Mouse (Mus musculus): Measurements from ENCODE around the gene Shmt2. TPM values are rescaled to one million over a fixed set of nuclear protein-coding genes. Genes with fewer than 3 reads are reported as not detected.

The Shmt2 gene
- 10 to 100 TPM; 39.7 to 39.9 TPM for total RNA-seq (2021)

DNA sequence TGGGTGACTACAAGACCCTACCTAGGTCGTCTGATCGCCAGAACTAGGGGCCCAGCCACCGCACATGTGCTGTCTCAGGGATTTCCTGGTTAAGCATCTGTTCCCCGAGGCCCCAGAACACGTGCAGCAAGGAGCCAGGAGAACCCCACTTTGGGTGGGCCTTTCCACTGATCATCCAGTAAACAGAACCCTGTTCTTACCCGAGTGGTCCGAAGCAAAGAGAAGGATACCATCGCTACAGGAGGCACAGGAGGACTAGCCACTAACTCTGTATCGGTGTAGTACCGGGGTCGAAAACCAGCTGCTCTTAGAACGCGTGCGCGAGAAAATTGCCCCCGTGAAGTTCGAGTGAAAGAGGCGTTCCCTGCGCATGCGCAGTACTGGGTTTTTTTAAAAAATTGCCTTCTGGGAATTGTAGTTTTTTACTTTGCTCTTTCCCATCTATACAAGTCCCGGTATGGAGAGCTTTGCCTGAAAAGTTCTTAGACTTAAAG, at the start of gene Shmt2:
Gene Shmt2, minus strand, starts transcription at position 357 of the 494 bp plus-strand sequence.
- DNase-seq: peak; percentile 91
- intact Hi-C loops (cut with DNase I): no loop called here

DNA sequence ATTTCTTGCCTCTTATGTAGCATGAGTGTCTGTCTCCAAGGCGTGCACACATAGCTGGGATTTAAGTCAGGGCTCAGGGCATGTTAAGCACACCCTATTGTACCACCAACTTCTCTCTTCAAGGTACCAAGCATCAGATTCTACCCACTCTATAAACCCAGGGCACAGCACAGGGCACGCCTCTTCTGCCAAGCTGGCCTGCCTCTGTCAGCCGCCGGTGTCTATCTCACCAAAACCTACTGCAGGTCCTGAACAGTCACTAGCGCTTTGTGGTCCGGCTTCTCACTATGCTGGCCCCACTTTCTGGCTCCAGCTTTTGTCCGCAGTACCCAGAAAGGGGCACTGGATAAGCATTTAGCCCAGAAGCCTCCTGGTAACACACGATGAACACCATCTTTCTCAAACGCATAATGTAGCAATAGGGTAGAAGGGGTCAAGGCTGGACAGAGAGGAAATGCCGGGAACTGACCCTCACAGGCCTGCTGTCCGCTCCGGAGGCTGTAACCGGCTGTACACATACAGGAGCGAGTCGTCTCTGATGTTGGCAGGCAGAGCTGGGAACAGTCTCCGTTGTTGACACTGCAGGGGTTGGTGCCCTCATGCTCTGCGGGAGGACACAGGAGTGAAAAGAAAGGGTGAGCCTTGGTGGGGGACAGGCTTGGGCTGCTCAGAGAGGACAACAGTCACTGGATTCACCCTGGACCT, 48.8 kb upstream of the Shmt2 start:
- intact Hi-C loops (cut with DNase I): no loop called here
- no peak for DNase-seq

DNA sequence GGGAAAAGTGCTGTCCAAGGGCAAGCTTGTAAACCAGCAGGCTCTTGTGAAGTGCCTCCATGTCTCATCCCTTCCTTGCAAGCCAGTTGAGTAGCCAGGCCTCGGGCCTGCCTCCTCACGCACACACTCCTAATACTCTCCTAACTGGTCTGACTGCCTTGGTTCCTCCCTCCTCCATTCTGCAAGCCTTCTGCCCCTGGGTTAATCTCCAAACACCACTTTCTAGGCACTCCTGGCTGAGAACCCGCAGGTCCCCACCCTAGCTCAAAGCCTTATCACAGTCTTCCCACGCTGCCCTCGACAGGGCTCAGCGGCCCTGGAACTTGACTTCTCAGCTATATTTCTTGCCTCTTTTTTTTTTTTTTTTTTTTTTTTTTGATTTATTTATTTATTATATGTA, 48.1 kb upstream of the Shmt2 start:
- intact Hi-C loops (cut with DNase I): no loop called here
- DNase-seq: no peak

DNA sequence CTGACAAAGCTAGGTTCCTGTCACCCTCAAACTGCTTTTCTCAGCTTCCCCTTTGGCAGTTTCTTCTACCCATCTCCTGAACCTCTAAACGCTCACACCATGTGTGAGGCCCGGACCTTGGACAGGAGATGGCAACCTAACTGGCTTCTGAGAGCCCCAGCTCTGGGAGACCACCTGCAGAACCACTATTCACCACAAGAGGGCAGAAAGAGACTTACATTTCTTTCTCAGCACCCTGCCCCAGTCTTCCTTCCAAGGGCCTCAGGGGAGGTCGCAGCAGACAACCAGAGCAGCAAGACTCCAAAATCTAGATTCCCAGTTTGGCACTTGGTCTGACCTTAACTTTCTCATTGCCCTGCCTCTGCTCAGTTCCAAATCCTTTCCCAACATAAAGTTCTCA, 47.2 kb upstream of the Shmt2 start:
- peak; percentile 85 for DNase-seq
- intact Hi-C loops (cut with DNase I): no loop called here

DNA sequence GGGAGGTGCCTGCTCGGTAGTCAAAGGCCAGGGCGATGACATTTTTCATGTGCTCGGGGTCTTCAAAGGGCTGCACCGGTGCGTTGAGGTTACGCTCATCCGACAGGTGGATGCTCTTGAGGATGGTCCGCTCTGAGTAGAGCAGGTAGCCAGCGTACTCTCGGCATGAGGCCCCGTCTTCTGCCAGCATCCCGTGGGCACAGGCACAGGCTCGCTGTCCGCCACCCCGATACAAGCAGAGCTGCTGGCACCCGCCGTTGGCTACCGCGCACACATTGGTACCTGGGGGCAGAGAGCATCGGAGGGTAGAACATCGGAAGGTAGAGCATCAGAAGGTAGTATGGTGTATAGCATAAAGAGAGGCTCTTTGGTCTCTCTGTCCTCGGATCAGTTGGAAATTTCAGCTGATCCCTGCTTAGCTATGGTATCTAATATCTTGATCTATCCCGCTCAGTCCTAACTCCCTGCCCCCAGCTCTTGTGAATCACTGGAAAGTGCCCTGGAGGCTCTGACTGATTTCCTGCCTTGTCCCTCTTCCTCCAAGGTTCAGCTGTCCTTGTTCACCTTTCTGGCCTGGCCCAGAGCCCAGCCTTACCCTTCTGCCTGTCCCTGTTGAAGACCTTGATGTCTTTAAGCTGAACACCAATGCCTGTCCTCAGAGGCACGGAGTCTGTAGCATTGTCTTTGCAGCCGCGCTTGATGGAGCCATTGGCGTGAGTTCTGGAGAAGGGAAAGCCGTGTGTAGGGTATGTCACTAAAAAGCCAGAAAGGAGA, 44.5 kb upstream of the Shmt2 start:
- DNase-seq: no peak
- intact Hi-C loops (cut with DNase I): no loop called here

DNA sequence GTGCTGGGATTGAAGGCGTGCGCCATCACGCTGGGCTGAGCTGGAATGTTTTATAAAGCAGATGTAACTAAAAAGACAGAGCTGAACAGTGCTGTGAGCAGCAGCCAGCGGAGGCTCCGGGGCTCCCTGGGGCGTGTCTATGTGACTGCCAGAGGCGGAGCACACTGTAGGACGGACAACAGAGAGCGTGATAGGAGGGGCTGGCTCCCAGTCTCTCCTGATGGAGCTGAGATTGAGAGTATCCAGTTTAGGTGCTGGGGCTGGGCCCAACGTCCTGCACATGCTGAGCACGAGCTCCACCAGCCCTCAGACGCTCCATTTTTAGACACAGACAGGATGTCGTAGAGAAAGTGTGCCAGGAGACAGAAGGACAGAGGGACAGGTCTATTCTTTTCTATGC, 42.1 kb upstream of the Shmt2 start:
- no peak for DNase-seq

DNA sequence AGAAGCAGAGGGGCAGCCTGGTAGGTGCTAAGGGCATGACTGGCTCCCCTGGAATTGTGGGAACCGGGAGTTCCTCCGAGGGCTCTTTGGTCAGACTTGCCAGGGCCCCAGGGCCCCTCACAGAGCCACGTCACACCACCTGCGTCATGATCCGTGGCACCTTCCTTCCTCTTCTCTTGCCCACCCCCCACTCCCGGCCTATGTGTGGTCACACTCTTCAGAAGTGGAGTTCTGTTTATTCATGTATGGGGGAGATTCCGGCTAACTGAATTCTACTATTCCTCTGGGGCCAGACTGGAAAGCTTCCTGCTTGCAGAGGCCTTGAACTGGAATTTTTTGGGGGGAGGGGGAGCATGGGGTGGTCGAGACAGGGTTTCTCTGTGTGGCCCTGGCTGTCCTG, 41.6 kb upstream of the Shmt2 start:
- intact Hi-C loops (cut with DNase I): no loop called here

More for the DNA sequence above, 42.1 kb upstream of the Shmt2 start:
- intact Hi-C loops (cut with DNase I): no loop called here

DNA sequence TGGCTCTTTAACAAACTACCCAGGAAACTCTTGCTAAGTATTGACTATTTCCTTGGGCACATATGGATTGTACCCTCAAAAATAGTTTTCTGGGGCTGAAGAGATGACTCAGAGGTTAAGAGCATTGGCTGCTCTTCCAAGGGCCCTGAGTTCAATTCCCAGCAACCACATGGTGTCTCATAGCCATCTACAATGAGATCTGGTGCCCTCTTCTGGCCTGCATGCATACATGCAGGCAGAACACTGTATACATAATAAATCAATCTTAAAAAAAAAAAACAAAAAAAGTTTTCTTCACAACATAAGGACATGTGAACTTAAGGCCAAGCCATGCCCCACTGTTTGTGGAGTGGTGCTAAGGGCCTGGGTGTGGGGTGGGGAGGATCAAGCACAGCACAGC, 38.9 kb upstream of the Shmt2 start:
- intact Hi-C loops (cut with DNase I): no loop called here
- DNase-seq: no peak

More for the DNA sequence above, 41.6 kb upstream of the Shmt2 start:
- no peak for DNase-seq

DNA sequence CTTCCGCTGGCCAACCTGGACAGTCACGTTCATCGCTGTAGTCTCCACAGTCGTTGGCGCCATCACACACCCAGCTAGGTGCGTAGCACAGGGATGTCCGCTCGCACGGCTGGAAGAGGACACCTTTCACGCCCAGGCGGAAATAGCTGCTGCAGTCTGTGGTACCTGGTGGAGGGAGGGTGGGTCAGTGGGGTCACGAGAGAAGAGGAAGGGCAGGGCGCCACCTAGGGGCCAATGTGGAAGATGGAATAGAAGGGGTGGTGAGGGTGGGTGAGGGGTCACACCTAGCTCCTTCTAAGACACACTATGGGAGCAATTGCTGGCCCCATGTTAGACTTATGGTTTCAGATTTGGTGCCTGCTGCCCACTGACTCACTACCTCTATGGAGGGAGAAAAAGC, 35.2 kb upstream of the Shmt2 start:
- intact Hi-C loops (cut with DNase I): no loop called here
- no peak for DNase-seq

DNA sequence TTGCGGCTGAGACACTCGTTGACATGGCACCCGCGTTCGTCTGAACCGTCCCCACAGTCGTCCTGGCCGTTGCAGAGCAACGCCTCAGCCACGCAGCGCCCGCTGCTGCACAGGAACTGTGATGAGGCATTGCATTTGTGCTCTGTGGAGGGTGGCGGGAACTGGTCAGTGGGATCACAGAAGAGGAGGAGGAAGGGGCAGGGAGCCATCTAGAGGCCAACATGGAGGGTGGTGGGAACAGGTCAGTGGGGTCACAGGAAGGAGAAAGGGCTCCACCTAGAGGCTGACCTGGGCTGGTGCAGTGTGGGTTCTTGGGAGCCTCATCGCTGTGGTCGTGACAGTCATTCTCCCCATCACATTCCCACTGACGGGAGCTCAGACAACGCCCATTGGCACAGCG, 33.5 kb upstream of the Shmt2 start:
- DNase-seq: peak; percentile 69
- intact Hi-C loops (cut with DNase I): no loop called here

DNA sequence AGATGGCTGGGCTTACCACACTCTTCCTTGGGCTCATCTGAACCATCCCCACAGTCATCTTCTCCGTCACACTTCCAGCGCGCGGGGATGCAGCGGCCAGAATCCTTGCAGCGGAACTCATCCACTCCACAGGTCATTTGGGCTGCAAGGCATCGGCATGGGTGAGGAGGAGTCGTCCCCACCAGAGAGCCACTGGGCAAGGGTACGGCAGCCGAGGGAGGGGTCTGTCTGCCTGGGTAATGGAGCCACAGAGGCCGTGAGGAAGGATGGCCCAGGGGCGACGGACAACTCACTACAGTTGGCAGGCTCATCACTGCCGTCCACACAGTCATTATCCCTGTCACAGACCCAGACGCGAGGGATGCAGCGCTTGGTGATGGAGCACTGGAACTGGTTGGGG, 27.6 kb upstream of the Shmt2 start:
- intact Hi-C loops (cut with DNase I): no loop called here
- DNase-seq: no peak

DNA sequence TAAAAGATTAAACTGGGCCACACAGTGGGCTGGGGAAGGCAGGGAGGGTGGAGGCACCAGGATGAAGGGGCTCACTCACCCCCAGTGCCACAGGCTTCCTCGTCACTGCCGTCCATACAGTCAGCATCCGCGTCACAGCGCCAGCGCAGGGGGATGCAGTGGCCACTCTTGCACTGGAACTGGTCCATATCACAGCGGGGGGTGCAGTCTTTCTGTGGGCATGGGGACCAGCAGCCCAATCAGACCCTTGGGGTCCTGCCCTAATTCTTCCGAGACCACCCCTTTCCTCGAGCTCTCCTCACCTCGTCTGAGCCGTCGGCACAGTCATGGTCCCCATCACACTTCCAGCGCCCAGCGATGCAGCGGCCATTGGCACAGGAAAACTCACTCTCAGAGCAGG, 26.0 kb upstream of the Shmt2 start:
- intact Hi-C loops (cut with DNase I): no loop called here
- no peak for DNase-seq

DNA sequence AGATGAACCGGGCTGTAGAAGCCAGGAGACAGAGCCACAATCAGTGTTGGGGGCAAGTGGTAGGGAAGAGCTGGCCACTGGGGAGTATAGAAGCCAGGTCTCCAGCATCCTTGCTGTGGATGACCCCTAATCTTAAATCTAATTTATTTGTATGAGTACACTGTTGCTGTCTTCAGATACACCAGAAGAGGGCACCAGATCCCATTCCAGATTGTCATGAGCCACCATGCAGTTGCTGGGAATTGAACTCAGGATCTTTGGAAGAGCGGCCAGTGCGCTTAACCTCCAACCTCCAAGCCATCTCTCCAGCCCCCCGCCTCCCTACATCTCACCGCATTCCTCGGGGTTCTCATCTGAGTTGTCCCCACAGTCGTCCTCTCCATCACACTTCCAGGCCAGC, 24.3 kb upstream of the Shmt2 start:
- intact Hi-C loops (cut with DNase I): no loop called here
- no peak for DNase-seq

DNA sequence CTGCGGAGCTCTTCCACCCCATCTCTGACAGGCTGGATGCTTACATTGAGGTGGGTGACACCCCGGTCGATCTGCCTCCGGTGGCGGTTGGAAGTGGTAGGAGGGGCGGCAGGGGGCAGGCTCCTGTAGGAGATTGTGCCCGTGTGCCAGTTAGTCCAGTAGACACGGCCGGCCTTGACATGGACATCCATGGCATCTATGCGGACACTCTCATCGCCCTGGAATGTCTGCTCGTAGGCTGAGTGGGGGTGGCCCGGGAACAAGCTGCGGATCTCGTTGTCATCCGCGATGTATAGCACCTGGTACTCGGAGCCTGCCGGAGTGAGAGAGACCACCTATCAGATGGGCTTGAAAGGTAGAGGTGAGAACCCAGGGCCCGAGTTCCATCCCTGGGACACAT, 22.1 kb upstream of the Shmt2 start:
- intact Hi-C loops (cut with DNase I): no loop called here
- DNase-seq: no peak

DNA sequence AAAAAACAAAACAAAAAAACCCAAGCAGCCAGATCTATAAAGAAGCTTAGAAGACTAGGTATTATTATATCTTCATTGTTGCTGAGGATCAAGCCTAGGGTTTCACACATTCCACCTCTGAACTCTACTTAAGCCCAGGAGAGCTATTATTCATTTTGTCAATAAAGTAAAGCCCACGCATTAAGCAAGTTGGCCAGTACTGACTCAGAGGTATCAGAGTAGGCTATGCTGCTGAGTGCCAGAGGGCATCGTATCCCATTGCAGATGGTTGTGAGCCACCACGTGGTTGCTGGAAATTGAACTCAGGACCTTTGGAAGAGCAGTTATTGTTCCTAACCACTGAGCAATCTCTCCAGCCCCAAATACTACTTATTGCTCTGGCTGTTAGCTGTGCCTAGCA, 21.7 kb upstream of the Shmt2 start:
- intact Hi-C loops (cut with DNase I): no loop called here
- no peak for DNase-seq

DNA sequence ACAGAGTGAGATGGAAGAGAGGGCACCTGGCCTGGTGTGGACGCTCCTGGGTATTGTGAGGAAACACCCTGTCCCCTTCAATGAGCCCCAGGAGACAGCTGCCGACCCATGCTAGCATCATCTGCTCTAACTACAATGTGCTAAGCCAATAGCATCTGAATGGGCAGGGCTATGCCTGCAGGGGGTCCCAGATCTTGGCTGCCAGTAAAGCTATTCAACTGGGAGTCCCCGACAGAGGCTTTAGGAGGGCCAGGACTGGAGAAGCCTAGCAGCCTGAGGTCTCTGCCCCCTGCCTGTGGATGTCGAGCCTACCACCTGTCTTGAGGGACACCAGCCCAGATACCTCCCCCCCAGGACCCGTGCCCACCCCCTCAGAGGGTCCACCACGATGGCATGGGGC, 20.5 kb upstream of the Shmt2 start:
- peak; percentile 75 for DNase-seq
- intact Hi-C loops (cut with DNase I): no loop called here

DNA sequence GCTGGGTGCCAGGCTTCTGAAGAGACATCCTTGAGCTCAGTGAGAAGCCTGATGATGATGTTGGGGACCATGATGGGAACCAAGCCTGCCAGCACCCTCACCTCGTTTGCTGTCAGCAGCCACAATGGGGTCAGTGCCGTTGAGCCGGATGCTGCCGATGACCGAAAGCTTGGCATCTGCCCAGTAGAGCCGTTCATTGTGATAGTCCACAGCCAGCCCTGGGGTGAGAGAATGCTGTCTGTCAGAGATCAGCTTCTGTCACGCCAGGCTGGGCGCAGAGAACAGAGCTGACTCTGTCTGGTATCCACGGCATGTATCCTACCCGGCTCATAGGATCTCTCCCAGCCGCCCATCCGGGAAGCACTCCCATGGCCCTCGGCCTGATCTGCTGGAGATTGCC, 19.8 kb upstream of the Shmt2 start:
- peak; percentile 70 for DNase-seq
- intact Hi-C loops (cut with DNase I): no loop called here

DNA sequence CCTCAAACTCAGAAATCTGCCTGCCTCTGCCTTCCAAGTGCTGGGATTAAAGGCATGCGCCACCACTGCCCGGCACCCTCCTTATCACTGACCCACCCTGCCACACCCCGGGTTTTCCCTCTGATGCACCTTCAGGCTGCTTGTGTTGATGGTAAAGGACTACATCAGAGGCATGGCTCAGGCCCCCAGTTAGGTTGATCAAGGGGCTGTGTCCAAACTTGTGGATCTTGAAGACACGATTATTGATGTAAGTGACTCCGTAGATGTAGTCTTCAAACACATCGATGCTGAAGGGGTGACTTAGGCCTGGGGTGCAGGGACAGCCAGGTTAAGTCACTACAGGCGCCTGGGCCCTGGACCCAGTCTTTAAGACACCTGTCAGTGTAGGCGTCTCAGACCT, 19.3 kb upstream of the Shmt2 start:
- no peak for DNase-seq
- intact Hi-C loops (cut with DNase I): no loop called here

DNA sequence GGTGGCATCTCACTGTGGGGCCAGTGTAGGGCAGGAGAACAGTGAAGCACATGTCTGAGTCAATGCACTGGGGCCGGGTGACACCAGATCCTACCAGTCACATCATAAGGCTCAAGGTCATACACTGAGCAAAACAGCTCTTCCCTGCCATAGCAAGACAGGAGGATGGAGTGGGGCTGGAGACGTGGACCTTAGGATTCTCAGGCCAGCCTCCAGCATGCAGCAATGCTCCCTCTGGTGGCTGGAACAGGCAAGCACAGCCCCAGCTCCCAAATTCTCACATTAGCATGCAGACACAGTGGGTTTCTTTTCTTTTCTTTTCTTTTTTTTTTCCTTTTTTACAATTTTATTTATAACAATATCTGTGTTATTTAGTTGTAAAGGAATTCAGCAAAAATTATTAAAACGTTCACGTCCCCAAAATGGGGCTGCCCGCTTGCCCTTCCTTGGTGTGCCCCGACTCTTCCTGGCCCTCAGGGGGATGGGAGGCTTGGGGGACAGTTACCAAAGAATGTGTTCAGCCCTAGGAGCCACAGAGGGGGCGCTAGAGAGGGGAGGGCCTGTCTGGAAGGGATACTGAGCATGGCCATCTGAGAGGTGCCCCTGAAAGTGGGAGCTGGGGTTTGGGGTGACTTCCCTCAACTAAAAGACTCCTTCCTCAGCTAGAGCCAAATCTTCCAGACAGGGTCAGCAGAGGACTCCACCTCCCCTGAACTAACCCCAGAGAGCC, 15.8 kb upstream of the Shmt2 start:
- intact Hi-C loops (cut with DNase I): loop anchor here (2.0 to 10.0 kb wide), 2 partner anchors 29 to 203 kb away; no protein-coding TSS in a partner anchor
- peak; percentile 86 for DNase-seq

DNA sequence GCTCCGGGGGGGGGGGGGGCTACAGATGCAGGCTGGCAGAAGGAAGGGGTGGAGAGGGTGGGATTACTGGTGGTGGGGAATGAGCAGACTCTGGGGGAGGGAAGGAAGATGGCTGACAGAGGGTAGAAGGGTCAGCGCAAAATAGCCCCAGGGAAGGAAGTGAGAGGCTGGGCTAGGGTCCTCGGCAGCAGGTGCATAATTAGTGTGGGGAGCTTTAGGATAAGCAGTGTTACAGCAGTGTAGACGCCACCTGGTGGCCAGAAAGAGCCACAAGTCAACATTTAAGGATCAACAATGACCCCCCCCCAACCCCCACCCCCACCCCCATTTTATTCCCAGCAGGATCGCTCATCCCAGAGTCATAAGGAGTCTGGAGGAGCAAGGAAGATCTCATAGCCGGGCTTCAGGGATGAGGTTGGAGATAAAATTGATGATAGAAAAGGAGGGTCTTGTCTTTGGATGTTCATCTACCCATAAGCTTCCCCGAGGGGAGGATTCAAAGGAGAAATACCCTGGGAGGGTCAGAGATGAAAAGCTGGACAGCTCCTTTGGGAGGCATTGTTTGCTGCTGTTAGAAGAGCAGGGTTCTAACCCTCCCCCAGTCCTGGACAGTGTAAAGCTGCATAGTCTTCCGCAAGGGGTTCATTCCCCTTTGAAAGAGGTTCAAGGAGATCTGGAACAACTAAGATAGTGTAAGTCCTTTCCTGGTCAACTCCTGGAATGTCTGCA, 14.5 kb upstream of the Shmt2 start:
- intact Hi-C loops (cut with DNase I): loop anchor here (10.0 kb wide), 1 partner anchor 202 kb away; no protein-coding TSS in a partner anchor
- peak; percentile 74 for DNase-seq

DNA sequence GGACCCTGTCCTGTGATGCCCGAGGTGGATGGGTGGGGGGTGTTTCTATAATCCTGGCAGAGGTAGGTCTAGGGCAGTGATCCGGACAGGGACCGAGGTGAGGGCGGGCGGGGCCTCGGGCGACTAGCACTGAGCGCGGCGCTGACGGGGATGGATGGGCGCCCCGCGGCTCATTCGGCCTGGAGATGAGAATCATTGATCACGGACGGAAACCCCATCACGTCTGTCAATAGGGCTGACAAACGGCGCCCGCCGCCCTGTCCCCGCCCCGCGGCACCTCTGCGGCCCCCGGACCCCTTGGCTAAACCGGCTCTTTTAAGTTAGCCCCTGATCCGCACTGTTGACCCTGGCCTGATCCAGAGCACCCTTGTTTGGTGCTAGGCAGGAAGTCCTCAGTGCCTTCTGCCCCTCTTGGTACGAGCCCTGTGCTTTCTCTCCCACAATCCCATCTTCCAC, 12.7 kb upstream of the Shmt2 start:
- intact Hi-C loops (cut with DNase I): loop anchor here (10.0 kb wide), 1 partner anchor 200 kb away; no protein-coding TSS in a partner anchor
- no peak for DNase-seq

Data from left cerebral cortex, postnatal 4 days (tissue).